Mouse (Mus musculus) megakaryocyte, embryonic 14.5 days (primary cell): ENCODE results near the gene Pigv. TPM values are rescaled to one million over a fixed set of nuclear protein-coding genes. Genes with fewer than 3 reads are reported as not detected.

Source experiments
- H3K27me3 ChIP-seq: replicated peaks from 2 replicates; pipeline ENCODE3; 2012; ENCODE audit warnings: inconsistent platforms
- H3K36me3 ChIP-seq: replicated peaks from 2 replicates; pipeline ENCODE3; 2012; ENCODE audit warnings: low read length, inconsistent platforms, mixed read lengths
- H3K4me1 ChIP-seq: 2 replicates; pipeline ENCODE4 v1.6.1; 2012; ENCODE audit warnings: inconsistent platforms
- H3K4me3 ChIP-seq: replicated peaks from 2 replicates; pipeline ENCODE3; 2012; ENCODE audit warnings: moderate library complexity, mild to moderate bottlenecking, inconsistent platforms
- H3K9me3 ChIP-seq: 2 replicates; pipeline ENCODE4 v1.6.1; 2012; ENCODE audit warnings: inconsistent platforms
- FLI1 ChIP-seq: IDR thresholded peaks from 2 replicates; pipeline ENCODE4 v1.6.1; 2012; ENCODE audit warnings: low read length, inconsistent platforms, mixed read lengths
- GATA1 ChIP-seq: IDR thresholded peaks from 3 replicates; pipeline ENCODE4 v1.6.1; 2012; ENCODE audit warnings: mixed read lengths, low read length, inconsistent platforms, borderline replicate concordance
- polyA plus RNA-seq: library from polyadenylated mRNA; stranded (reverse); fragments of >175 nt; gene quantifications from 2 replicates; pipeline ENCODE4 v1.2.3, GENCODE M21; 2012; ENCODE audit warnings: low replicate concordance; ENCODE audit not compliant: insufficient read depth

Gene Pigv
- polyA plus RNA-seq, 1 experiment, result 9.8 TPM

DNA sequence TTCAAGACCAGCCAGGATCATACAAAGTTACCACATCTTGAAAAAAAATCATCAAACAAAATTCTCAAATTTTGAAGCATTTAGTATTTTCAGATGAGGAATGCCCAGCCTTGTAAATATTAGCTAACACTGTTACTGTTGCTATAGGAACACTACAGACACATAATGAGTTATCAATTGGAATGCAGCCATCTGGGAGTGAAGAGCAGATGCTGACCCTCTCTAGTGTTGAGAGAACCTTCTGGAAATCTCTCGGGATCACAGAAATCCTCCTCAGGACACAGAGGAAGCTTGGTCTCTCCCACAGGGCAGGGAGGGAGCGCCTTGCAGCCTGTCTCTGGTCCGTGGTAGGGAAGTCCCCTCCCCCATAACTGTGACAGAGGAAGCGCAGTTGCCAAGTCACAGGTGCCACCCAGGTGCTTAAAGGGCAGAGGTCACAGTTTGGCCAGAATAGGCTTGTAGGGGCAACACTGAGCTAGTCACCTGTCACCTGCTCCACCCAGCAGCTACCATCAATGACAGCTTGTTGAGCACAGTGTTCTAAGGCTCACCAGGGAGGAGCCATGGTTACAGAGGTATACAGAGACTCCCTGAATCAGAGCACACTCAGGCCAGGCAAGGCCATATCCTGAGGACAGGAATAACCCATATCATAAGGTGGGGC, 52.8 kb downstream of the Pigv start:
- Histone ChIP-seq H3K4me3 (no peak overlapping the region), H3K4me1 (peaks cover 80% of the 10 kb centered on the region), H3K9me3 (no peaks in the 10 kb centered on the region), H3K27me3 (no peaks in the 10 kb centered on the region), H3K36me3 (peaks cover 81% of the 10 kb centered on the region)
- TF ChIP-seq FLI1 (no peak), GATA1 (no peak)

DNA sequence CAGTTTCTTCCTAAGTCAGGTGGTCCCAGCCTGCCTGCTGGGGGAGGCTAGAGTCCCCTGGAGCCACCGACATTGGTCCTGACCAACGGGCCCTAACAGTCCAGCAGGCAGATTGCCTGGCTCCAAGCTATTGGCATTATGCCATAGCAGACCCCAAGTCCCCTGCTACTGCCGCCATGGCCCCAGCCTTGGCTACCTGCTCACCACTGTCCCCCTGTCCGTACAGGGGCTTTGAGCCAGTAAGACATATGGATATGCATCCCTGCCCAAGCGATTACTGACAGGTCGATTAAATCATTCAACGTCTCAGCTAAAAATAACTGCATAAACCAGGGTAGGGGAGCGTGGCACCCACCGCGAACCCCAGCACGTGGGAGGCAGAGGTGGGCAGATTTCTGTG, 54.5 kb downstream of the Pigv start:
- no peaks in the 10 kb centered on the region for H3K27me3 ChIP-seq
- H3K36me3 ChIP-seq, result peaks cover 86% of the 10 kb centered on the region
- no peaks in the 10 kb centered on the region for H3K9me3 ChIP-seq
- peaks cover 85% of the 10 kb centered on the region for H3K4me1 ChIP-seq
- TF ChIP-seq GATA1 (no peak), FLI1 (no peak)
- no peak overlapping the region for H3K4me3 ChIP-seq

DNA sequence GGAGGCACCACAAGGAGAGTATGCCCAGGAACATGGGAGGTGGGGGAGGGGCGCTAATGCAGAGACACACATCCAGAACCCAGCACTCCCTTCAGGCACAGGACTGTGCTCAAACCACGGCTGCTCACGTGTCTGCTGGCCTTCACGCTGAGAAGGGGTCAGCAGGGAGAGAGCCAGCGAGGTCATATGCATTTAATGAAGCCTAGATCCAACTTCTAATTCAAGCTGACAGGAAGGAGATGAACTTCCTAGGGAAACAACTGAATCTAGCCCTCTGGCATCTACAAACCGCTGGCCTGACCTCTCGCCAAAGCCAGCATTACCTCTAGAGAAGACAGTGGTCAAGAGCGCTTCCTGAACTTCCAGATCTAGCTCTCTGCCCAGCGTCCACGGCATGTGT, 57.0 kb downstream of the Pigv start:
- Histone ChIP-seq H3K36me3 (peaks cover 88% of the 10 kb centered on the region), H3K27me3 (no peaks in the 10 kb centered on the region), H3K4me1 (peaks cover 81% of the 10 kb centered on the region), H3K9me3 (peaks cover 4% of the 10 kb centered on the region; the same call in 1 of the 2 replicates), H3K4me3 (peak overlapping the region; percentile 85)
- TF ChIP-seq FLI1, result no peak

DNA sequence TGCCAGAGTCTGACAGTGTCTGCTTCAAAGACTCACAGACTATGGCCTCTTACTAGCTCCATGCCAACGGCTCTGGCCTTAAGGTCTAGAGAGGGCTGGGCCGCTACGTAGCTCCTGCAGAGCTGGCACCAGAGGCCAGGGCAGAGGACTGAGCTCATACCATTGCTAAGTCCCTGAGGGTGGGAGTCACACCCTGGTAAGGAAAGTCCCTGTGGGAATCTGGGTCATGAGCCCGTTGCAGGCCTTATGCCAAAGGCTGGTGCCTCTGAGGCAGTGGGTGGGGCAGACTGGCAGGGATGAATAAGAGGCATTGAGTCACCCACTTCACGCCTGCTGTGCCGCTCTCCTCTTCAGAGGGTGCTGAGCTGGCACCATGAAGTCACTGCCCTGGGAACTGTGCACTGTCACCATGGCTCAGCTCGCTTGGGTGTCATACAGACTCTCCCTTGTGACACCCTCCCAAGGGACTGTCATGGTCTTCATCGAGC, 58.1 kb downstream of the Pigv start:
- TF ChIP-seq FLI1, result no peak
- no peak for TF ChIP-seq GATA1
- Histone ChIP-seq H3K4me3 (peak overlapping the region; percentile 85), H3K27me3 (no peaks in the 10 kb centered on the region), H3K9me3 (peaks cover 4% of the 10 kb centered on the region; the same call in 1 of the 2 replicates), H3K4me1 (peaks cover 81% of the 10 kb centered on the region), H3K36me3 (peaks cover 88% of the 10 kb centered on the region)

DNA sequence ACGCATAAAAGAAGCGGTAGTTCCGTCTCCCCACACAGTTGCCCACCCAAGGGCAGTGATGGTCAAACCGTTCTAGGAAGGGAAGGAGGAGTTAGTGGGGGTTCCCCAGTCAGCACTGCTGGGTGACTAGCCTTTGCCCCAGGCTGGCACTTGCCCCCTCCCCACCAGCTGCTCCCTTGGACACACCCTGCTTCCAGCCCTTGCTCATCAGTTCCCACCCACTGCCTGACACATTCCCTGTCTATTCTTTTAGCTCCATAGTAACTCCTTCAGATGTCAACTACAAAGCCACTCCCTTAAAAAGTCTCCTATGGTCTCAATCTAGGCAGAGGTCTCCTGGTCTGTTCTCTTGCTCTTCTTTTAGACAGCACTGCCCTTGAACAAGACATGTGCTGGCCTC, 58.6 kb downstream of the Pigv start:
- Histone ChIP-seq H3K9me3 (peaks cover 4% of the 10 kb centered on the region; the same call in 1 of the 2 replicates), H3K27me3 (no peaks in the 10 kb centered on the region), H3K4me1 (peaks cover 80% of the 10 kb centered on the region), H3K4me3 (peak overlapping the region; percentile 85), H3K36me3 (peaks cover 89% of the 10 kb centered on the region)
- no peak for TF ChIP-seq GATA1
- TF ChIP-seq FLI1, result no peak

DNA sequence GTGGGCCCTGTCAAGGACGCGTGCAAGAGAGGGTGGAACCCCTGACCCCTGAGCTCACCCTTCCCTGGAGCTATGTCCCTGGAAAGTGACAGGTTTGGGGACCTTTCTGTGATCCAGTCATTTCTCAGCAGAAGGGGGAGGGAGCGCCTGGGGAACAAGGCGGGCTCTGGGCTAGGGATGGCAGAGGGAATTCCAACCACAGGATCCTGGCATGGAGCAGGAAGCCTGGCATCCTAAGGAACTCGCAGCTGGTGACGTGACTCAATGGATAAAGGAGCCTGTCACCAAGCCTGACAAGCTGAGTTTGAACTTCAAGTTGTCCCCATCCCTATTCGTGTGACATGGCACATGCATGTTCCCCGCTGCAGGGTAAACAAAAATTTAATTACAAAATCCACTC, 59.4 kb downstream of the Pigv start:
- no peak overlapping the region for H3K4me3 ChIP-seq
- peaks cover 92% of the 10 kb centered on the region for H3K36me3 ChIP-seq
- TF ChIP-seq FLI1 (no peak), GATA1 (no peak)
- H3K4me1 ChIP-seq, result peaks cover 87% of the 10 kb centered on the region
- no peaks in the 10 kb centered on the region for H3K27me3 ChIP-seq
- H3K9me3 ChIP-seq, result peaks cover 4% of the 10 kb centered on the region; the same call in 1 of the 2 replicates

DNA sequence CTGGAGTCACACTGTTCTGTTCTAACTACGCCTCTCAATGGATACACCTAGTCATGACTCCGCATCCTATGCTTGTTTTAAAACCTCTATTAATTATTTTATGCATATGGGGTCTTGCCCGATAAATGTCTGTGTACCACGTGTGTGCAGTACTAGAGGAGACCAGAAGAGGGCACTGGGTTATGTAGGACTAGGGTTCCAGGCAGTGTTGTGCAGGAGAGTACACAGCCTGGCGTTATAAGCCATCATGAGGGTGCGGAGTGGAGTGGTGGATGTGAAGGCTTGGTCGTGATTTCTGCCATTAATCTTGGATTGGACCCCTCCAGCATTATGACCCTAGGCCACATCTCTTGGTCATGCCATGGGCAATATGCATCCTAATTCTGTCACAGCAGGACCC, 60.0 kb downstream of the Pigv start:
- no peaks in the 10 kb centered on the region for H3K27me3 ChIP-seq
- H3K4me3 ChIP-seq, result peak overlapping the region; percentile 42
- H3K36me3 ChIP-seq, result peaks cover 92% of the 10 kb centered on the region
- H3K4me1 ChIP-seq, result peaks cover 83% of the 10 kb centered on the region
- TF ChIP-seq FLI1, result no peak
- no peak for TF ChIP-seq GATA1
- H3K9me3 ChIP-seq, result peaks cover 4% of the 10 kb centered on the region; the same call in 1 of the 2 replicates

DNA sequence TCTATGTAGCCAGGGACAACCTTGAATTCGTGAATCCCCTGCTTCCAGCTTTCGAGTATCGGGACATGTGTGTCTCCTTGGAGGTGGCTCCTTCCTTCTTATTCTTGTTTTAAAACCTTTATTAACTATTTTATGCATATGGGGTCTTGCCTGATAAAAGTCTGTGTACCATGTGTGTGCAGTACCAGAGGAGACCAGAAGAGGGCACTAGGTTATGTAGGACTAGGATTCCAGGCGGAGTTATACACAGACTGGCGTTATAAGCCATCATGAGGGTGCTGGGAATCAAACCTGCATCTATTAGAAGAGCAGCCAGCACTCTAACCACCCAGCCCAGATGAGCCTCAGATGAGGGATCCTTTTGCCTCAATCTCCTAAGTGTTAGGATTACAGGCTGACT, 60.6 kb downstream of the Pigv start:
- H3K4me1 ChIP-seq, result peaks cover 78% of the 10 kb centered on the region
- TF ChIP-seq GATA1 (no peak), FLI1 (no peak)
- H3K36me3 ChIP-seq, result peaks cover 93% of the 10 kb centered on the region
- no peak overlapping the region for H3K4me3 ChIP-seq
- H3K27me3 ChIP-seq, result no peaks in the 10 kb centered on the region
- peaks cover 4% of the 10 kb centered on the region; the same call in 1 of the 2 replicates for H3K9me3 ChIP-seq

Other genes with a start within 250 kb of the Pigv start
- 0.97 TPM in 1 of 2 replicates, not detected in the other for gene Tent5b, start 192.5 kb downstream of the Pigv start, polyA plus RNA-seq
- 0.22 and 2.8 TPM in 2 replicates for gene Trnp1, start 174.1 kb downstream of the Pigv start, polyA plus RNA-seq
- 0.83 and 4.7 TPM in 2 replicates for gene Kdf1, start 153.7 kb downstream of the Pigv start, polyA plus RNA-seq
- 27.7 and 283 TPM in 2 replicates for gene Nudc, start 126.7 kb downstream of the Pigv start, polyA plus RNA-seq
- not detected in 2 replicates for gene Nr0b2, start 119.3 kb downstream of the Pigv start, polyA plus RNA-seq
- gene Gpatch3, start 97.9 kb downstream of the Pigv start, polyA plus RNA-seq, result 5.4 and 30.6 TPM in 2 replicates
- gene Gpn2, start 88.3 kb downstream of the Pigv start, polyA plus RNA-seq, result 45.3 and 49.8 TPM in 2 replicates
- 9.2 and 15.3 TPM in 2 replicates for gene Sfn, start 70.5 kb downstream of the Pigv start, polyA plus RNA-seq
- gene Zdhhc18, start 22.5 kb downstream of the Pigv start, polyA plus RNA-seq, result 53.7 and 98.5 TPM in 2 replicates
- gene Arid1a, start 84.1 kb upstream of the Pigv start, polyA plus RNA-seq, result 29.1 and 51.7 TPM in 2 replicates
- 35.6 and 41.3 TPM in 2 replicates for gene Rps6ka1, start 215.2 kb upstream of the Pigv start, polyA plus RNA-seq